Mouse (Mus musculus): ENCODE results near the gene Ttc41.
A peak's percentile ranks its signal among the peaks of the same experiment; 100 is the strongest.
"Not testable (repeated sequence)": the region's sequence is repeated elsewhere in the genome, so short reads cannot be mapped to it uniquely, and the experiment has no call there.

Ttc41 gene

GRCm38 (mm10) chr10:86705318-86705921, at the start of gene Ttc41, which contains the start of gene Hsp90b1:
Ttc41 (plus strand) TSS chr10:86705811.
Hsp90b1 (minus strand) TSS chr10:86705509.
- peak; percentile 99 to 100 for DNase-seq (ENCODE audit: low spot score in 2 of 2)

DNA sequence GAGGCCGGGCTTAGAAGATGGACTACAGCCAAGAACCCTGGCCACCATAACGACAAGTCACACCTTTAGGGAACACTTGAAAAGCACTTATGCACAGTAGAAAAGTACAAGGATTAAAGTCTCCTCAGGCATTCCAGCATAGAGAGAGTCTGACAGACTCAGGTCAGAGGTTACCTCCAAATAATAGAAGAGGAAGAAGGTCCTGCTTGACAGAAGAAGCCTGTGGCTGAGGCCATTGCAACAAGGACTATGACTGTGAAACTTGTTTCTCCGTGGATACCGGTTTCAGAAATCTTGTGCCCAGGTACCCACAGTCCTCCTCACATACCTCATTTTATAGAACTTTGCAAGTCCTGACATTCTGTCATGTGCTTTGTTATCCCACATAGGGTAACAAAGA, 35.1 kb upstream of the Ttc41 start:
- not testable (repeated sequence) for DNase-seq (ENCODE audit: low spot score in 2 of 2)

GRCm38 (mm10) chr10:86684797-86685178, 20.8 kb upstream of the Ttc41 start:
- not testable (repeated sequence) for DNase-seq (ENCODE audit: low spot score in 2 of 2)

GRCm38 (mm10) chr10:86685179-86686016, 20.2 kb upstream of the Ttc41 start:
- DNase-seq (ENCODE audit: low spot score in 2 of 2) = peak; percentile 59 to 79

GRCm38 (mm10) chr10:86686017-86686360, 19.6 kb upstream of the Ttc41 start:
- not testable (repeated sequence) for DNase-seq (ENCODE audit: low spot score in 2 of 2)

- no peak for DNase-seq (ENCODE audit: low spot score in 2 of 2)
These were observed 5.4 kb upstream of the Ttc41 start for GRCm38 (mm10) chr10:86700251-86700650.

DNA sequence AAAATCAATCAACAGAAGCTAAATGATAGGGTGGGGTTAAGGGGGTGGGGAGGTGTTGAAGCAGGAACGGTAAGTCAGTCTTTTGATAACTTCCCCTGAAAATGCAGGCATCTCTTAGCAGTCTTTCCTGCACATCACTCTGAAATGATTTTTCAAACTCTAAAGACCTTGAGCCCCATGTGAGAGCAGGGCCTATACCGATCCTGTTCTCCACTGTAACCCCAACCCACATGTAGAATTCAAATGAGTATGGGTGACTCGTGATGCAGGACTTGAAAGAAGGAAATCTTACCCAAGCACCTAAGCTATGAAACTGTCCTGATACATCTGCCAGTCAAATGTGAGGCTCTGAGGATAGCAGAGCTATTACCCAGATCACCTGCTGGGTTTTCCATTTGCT, 4.6 kb upstream of the Ttc41 start:
- DNase-seq (ENCODE audit: low spot score in 2 of 2) = no peak

DNA sequence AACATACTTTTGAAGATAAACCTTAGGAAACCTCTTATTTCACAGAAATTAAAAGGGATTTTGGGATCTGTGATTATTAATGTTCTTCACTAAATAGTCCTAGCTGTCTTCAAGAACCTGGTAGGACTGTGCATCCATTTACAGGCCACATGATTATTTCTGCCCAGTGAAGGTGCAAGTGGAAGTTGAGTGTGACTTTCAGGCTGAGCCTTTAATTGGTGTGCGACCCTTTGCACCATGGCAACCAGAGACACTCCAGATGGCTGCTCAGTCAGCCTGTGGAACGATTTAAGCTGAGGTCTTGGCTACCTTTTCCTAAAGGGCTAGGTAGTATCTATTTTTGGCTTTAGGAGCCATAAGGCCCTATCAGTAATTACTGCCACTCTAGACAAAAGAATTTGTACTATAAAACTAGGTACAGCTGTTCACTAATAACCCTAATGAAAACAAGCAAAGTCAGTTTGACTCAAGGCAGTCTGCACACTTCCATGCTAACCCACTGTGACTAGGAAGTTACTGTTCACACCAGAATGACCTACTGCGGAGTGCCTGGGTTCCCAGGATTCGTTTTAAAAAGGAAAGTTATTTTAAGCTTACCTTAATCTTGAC, 3.2 kb upstream of the Ttc41 start:
- DNase-seq (ENCODE audit: low spot score in 2 of 2) = no peak

DNA sequence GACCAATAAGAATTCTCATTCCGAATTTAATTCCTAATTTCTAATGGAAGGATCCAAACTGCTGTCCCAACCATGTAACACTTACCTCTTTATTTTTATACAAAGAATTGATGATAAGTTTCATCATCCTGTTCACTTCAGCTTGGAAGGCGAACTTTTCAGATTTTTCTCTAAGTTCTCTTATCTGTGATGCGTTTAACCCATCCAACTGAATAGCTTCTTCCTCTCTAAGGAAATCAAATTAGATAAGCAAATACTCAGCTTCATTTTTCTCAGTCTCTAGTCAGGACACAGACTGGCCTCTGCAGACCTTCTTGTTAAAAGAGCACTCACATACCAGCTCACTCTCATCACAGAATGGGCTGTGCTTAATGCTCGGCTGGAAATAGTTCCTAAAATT, 2.2 kb upstream of the Ttc41 start:
- DNase-seq (ENCODE audit: low spot score in 2 of 2) = no peak

GRCm38 (mm10) chr10:86704141-86704540, 1.5 kb upstream of the Ttc41 start:
- DNase-seq (ENCODE audit: low spot score in 2 of 2) = no peak

GRCm38 (mm10) chr10:86704589-86705191, 921 bp upstream of the Ttc41 start:
- peak in 1 of 2 experiments; percentile 40 for DNase-seq (ENCODE audit: low spot score in 2 of 2)

DNA sequence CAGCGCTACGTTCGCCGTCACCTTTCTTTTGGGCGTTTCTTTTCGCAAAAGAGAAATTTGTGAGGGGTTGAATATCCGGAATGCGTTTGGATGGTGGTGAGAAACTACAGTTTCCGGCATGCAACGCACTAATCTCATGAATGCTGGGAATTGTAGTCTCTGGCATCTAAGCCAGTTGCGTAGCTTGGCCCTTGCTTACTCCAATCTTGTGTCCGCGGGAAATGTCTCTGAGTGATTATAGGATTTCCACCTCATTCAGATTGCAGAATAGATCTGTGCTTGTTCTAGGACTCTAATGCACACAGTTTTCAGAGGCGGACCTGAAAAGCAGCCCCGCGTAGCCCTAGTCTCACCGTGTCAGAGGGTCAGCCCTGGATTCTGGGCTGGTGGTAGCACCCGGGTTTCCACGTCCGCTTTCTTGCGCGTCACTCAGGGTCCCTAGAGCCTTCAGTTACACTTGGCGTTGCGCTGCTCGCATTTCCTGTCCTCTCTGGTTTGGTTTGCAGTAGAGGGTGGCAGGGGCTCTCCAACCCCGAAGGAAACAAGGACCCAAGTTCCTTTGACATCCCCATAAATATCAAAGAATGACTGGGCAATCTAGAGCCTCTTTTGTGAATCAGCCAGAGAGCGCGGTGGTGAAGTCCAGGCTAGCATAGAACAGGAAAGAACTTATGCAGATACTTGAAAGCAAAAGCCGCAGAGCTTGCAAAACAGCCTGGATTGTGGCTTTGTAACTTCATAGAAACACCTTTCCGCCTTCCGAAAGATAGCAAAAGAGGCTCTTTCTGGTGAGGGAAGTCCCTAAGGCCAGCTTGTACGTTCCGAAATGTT, 526 bp downstream of the Ttc41 start:
- peak; percentile 90 to 96 for DNase-seq (ENCODE audit: low spot score in 2 of 2)

GRCm38 (mm10) chr10:86707134-86707533, 1.5 kb downstream of the Ttc41 start:
- DNase-seq (ENCODE audit: low spot score in 2 of 2) = no peak

DNA sequence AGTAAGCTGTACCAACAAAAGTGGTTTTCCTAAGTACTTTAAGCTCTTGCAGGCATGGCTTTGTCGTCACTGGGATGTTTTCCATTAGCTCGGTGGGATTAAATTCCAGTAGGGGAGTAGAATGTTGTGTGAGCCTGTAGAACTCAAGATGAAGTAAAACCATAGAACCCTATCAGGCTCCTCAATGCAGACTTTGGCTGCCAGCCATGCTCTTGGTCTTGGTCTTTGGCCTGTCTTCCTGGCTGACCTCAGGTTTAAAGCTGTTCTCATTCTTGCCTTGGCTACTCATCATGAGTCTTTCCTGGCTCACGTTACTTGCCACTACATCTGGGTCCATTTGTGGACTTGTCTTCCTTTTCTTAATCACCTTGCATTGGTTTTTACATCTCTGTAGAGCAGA, 6.5 kb downstream of the Ttc41 start:
- DNase-seq (ENCODE audit: low spot score in 2 of 2) = no peak

DNA sequence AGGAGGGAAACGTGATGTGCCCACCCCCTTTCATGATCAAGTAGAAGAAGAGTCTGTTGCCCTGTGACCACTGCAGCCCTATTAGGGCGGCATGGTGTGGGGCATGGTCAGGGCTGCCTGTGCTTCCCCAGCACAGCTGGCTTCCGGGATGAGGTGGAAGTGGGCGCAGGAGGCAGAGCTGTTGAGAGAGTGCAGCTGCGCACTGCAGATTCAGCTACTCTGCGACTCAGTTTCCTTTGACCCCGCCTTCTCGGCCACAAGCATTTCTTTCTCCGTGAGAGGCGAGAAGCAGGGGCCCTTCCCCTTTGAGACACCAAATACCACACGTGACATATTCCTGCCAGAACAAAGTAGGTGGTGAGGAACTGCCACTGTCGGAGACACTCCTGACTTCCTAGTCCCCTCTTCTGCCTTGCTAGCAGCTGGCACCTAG, 22.0 kb downstream of the Ttc41 start:
- peak; percentile 53 to 62 for DNase-seq (ENCODE audit: low spot score in 2 of 2)

- DNase-seq (ENCODE audit: low spot score in 2 of 2) = peak; percentile 13 to 14
These were observed 22.6 kb downstream of the Ttc41 start for GRCm38 (mm10) chr10:86728176-86728575.

DNA sequence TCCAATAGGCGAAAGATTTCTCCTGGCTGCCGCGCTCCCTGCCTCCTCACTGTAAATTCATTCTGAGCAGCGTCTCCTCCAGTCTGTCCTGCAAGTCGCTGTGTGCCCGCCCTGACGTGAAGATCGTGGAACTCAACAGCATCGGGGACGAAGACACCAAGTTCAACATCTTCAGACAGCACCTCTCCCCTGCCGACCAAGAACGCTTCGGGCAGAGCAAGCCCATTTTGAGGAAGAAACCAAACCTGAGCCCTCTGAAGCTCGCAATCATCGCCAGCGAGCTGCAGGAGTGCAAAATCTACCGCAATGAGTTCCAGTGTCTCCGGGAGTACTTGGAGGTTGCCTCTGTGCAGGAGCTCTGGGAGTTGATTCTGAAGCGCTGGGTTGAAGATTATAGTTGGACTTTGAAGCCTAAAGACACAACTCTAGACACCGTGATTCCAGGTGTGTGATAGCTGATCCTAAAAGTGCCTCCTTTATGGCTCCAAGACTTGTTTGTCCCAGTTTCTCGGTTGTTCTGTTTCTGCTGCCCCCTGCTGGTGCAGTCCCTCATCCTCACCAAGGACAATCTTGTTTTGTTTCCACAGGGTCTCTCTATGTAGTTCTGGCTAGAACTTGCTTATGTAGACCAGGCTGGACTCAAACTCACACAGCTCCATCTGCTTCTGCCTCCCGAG, 25.4 kb downstream of the Ttc41 start:
- peak; percentile 43 to 76 for DNase-seq (ENCODE audit: low spot score in 2 of 2)

DNA sequence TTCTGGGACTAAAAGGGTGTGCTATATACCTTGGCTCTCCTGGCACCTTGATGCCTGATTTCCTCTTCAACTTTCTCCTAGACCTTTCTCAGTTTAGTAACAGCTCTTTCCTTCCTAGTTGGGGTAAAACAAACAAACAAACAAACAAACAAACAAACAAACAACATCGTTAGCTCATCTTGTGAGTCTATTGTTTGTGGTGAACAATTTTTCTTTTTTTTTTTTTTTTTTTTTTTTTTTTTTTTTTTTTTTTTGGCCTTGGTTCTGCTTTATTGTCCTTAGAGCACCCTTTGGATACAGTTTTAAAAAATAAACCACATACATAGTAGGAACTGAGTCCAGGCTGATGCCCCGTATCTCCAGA, 25.9 kb downstream of the Ttc41 start:
- DNase-seq (ENCODE audit: low spot score in 2 of 2) = no peak

DNA sequence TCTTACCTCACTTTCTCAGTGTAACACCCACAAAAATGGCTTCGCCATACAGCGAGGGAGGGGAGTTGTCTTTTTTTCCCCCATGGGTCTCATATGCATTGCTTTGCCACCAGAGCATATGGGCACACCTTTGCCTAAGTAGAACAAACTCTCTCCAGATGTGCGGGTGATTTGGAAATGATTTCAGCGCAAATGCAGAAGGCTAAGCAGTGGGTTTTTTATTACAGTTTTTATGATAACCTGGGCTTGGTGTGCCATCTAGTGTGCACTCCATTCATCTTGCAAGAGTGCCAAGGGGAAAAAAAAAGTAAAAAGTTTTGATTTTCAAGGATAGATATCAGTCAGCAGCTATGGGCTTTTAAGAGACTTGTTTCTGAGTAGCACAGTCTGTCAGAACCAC, 29.4 kb downstream of the Ttc41 start:
- DNase-seq (ENCODE audit: low spot score in 2 of 2) = no peak

DNA sequence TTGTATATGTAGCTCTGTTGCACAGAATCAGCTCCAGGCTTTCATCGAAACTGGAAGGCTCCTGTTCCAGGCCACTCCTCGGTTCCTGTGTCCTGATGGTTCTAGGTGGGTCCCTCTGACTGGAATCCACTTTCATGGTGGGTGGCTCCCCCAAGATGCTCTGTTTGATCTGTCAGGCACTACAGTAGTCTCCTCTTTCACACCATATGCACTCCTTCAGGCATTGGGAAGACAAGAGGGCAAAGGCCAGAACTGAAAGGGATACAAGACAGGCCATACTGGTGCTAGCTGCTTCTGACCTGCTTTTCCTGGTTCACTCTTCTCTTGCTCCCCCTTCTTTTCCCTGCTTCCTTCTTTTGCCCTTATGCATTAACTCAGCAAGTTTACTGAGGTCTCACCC, 37.3 kb downstream of the Ttc41 start:
- no peak for DNase-seq (ENCODE audit: low spot score in 2 of 2)

DNA sequence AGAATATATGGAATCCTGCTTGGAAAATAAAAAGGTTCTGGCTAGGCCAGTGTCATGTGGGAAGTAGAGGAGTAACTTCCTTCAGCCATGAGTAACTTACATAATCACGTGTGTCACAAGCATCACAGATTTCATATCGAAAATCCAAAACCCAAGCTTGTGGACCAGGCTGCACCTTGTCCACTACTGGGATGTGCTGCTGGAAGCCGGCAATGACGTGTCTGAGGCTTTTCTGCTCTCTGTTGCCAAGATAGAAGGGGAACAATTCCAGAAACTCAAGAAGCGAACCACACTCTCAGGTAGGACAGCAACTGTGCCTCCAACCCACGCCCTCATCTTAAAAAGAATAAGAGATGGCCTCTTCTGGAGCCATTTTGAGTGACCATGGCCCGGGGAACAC, 38.7 kb downstream of the Ttc41 start:
- DNase-seq (ENCODE audit: low spot score in 2 of 2) = no peak

All from heart, adult 9 months (tissue).